Mouse (Mus musculus) liver, postnatal 0 days (tissue): ENCODE measurements around the gene Grhpr.

Experiments used
- CTCF ChIP-seq: sonication (generic); IDR thresholded peaks from 2 replicates; pipeline ENCODE4 v1.5.1; 2016; ENCODE audit warnings: antibody characterized with exemption, low read depth
- EP300 ChIP-seq: IDR thresholded peaks from 2 replicates; pipeline ENCODE4 v1.6.1; 2016; ENCODE audit warnings: antibody characterized with exemption, low read depth, mild to moderate bottlenecking

GRCm38 (mm10) chr4:44981280-44981973, at the start of gene Grhpr:
- TF ChIP-seq CTCF = peak; percentile 52
- no peak for TF ChIP-seq EP300
